Comparison of ENCODE assay signal across 30 mouse cellular contexts in the genomic region with DNA sequence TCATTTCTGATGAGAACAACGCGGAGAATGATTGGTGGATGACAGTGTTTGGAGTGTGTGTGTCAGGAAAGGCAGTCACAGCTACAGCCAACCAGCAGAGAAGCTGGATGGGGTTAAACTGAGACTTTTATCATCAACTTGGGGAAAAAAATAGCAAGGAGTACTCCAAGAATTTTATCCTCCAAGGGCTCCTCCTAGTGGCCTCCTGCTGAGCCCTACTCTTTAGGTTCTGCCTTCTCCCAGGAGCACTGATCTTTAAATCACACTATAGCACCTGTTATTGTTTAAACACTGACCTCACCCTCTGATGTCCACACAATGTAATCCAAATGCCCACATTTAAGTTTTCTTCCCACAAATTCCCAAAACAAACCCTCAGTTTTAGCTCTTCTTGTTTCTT. TPM values are rescaled to one million over a fixed set of nuclear protein-coding genes. Genes with fewer than 3 reads are reported as not detected.
DNase-seq lines count a peak whose midpoint lies in the region; ATAC-seq and TF ChIP-seq lines count a peak whose summit lies in the region.
"Had no signal": no experiment of that assay in that cellular context is flagged by ENCODE, and none has a peak within 500 bp of the region (broad histone marks: within the 10 kb centered on the region; RNA-seq: fewer than 3 reads in every experiment).

No protein-coding gene starts in this region.

- no peak overlapping the region for H3K4me2 ChIP-seq in kidney, postnatal 0 days (ENCODE audit: low read length)
- no peak overlapping the region for H3K4me2 ChIP-seq in midbrain, postnatal 0 days (ENCODE audit: low read depth, low read length, poor library complexity, severe bottlenecking)
- H3K4me2 ChIP-seq: forebrain, embryonic 13.5 days; limb, embryonic 15.5 days had no signal

- H3K9ac ChIP-seq in kidney, postnatal 0 days (ENCODE audit: low read depth, low read length), result no peak overlapping the region
- H3K9ac ChIP-seq in midbrain, postnatal 0 days (replicated peaks; ENCODE audit: low read length, poor library complexity, severe bottlenecking), result no peak overlapping the region
- H3K9ac ChIP-seq: forebrain, embryonic 13.5 days; limb, embryonic 15.5 days had no signal

- H3K27me3 ChIP-seq in kidney, postnatal 0 days (ENCODE audit: insufficient read depth, low read length), result no peaks in the 10 kb centered on the region
- H3K27me3 ChIP-seq in midbrain, postnatal 0 days (ENCODE audit: insufficient read depth, low read length), result no peaks in the 10 kb centered on the region
- H3K27me3 ChIP-seq: forebrain, embryonic 13.5 days; limb, embryonic 15.5 days had no signal

- WGBS in kidney, postnatal 0 days, result 75% methylated on average over 2 of the region's 2 CpGs
- WGBS in midbrain, postnatal 0 days, result 71% methylated on average over 2 of the region's 2 CpGs

- no peaks in the 10 kb centered on the region for H3K9me3 ChIP-seq in kidney, postnatal 0 days (replicated peaks; ENCODE audit: low read length)
- no peaks in the 10 kb centered on the region for H3K9me3 ChIP-seq in midbrain, postnatal 0 days (ENCODE audit: low read length)
- H3K9me3 ChIP-seq: forebrain, embryonic 13.5 days; heart, embryonic 10.5 days; limb, embryonic 15.5 days had no signal

- no peak for ATAC-seq in kidney, postnatal 0 days (replicated peaks; ENCODE audit: low FRiP score, low read depth)
- no peak for ATAC-seq in midbrain, postnatal 0 days (ENCODE audit: low FRiP score)
- ATAC-seq: forebrain, embryonic 13.5 days had no signal

- H3K4me1 ChIP-seq in kidney, postnatal 0 days (replicated peaks; ENCODE audit: insufficient read depth, low read length), result no peaks in the 10 kb centered on the region
- H3K4me1 ChIP-seq in midbrain, postnatal 0 days (ENCODE audit: insufficient read depth, low read length), result no peaks in the 10 kb centered on the region
- H3K4me1 ChIP-seq: forebrain, embryonic 13.5 days; heart, embryonic 10.5 days; hindbrain, embryonic 10.5 days; limb, embryonic 15.5 days; midbrain, embryonic 10.5 days had no signal

- no peak overlapping the region for H3K27ac ChIP-seq in kidney, postnatal 0 days
- no peak overlapping the region for H3K27ac ChIP-seq in midbrain, postnatal 0 days (ENCODE audit: low read depth, low read length)
- H3K27ac ChIP-seq: forebrain, embryonic 13.5 days; heart, embryonic 10.5 days; hindbrain, embryonic 10.5 days; limb, embryonic 15.5 days; midbrain, embryonic 10.5 days had no signal

- no peaks in the 10 kb centered on the region for H3K36me3 ChIP-seq in kidney, postnatal 0 days (ENCODE audit: insufficient read depth, low read length)
- H3K36me3 ChIP-seq in midbrain, postnatal 0 days (ENCODE audit: insufficient read depth, low read length), result no peaks in the 10 kb centered on the region
- H3K36me3 ChIP-seq: heart, embryonic 10.5 days; hindbrain, embryonic 10.5 days; limb, embryonic 15.5 days; midbrain, embryonic 10.5 days had no signal

- TF ChIP-seq CTCF in kidney, postnatal 0 days (IDR thresholded peaks at IDR 0.05; ENCODE audit: low read depth), result peak; percentile 36; the same call in 1 of the 2 replicates
- TF ChIP-seq CTCF in midbrain, postnatal 0 days (IDR thresholded peaks at IDR 0.05), result no peak; the same call in 1 of the 2 replicates

- DNase-seq in embryo, embryonic 10.5 days (ENCODE audit: low spot score), result peak; percentile 10
- DNase-seq in embryo, embryonic 10 days (ENCODE audit: low spot score), result no peak
- DNase-seq in kidney, postnatal 0 days (ENCODE audit: low spot score), result peak; percentile 11
- DNase-seq in kidney, postnatal 14 days, result no peak
- peak; percentile 19 for DNase-seq in right cerebral cortex, adult 18-20 months
- no peak for DNase-seq in right cerebral cortex, postnatal 14 days
- DNase-seq in midbrain, postnatal 0 days (ENCODE audit: low spot score), result no peak
- no peak for DNase-seq in adipocyte (ENCODE audit: low spot score)
- DNase-seq: adrenal gland, postnatal 10 days; cerebellum, adult 11 months; cerebellum, postnatal 14 days; kidney, postnatal 4 days; lung, adult 2 months; lung, postnatal 4 days; retina, postnatal 1 day; thymus, postnatal 36 days had no signal

- H3K4me3 ChIP-seq in kidney, postnatal 0 days (replicated peaks; ENCODE audit: low read depth, low read length), result no peak overlapping the region
- H3K4me3 ChIP-seq in midbrain, postnatal 0 days (ENCODE audit: low read depth, low read length), result no peak overlapping the region
- H3K4me3 ChIP-seq: erythroblast, embryonic 14.5 days; forebrain, embryonic 13.5 days; heart, embryonic 10.5 days; hindbrain, embryonic 10.5 days; limb, embryonic 15.5 days; midbrain, embryonic 10.5 days had no signal

RNA-seq across cellular contexts. Expression of a gene that starts 30.4 kb away (rescaled TPM):
- polyA plus RNA-seq in kidney, postnatal 0 days (2015; fragmentation: Nextera tagmentation; extraction: Ambion mirVana), result 4.4 and 6.2 TPM in 2 replicates
- total RNA-seq in midbrain, postnatal 0 days (2014; rRNA removed), result not detected in 2 replicates
- polyA plus RNA-seq in midbrain, postnatal 0 days (2015; fragmentation: Nextera tagmentation; extraction: Ambion mirVana), result not detected in 2 replicates
- total RNA-seq: CH12.LX; layer of hippocampus, postnatal 14 days; left cerebral cortex, postnatal 25 days; monocyte, adult 5-6 weeks had no signal
- polyA plus RNA-seq: erythroblast, embryonic 14.5 days; forebrain, embryonic 13.5 days; heart, embryonic 10.5 days; heart, postnatal 0 days; hindbrain, embryonic 10.5 days; limb, embryonic 15.5 days; midbrain, embryonic 10.5 days; neural tube, embryonic 11.5 days had no signal

RNA-seq across cellular contexts. Expression of a gene that starts 36.1 kb away (rescaled TPM):
- not detected in 2 replicates for polyA plus RNA-seq in kidney, postnatal 0 days (2015; fragmentation: Nextera tagmentation; extraction: Ambion mirVana)
- total RNA-seq in midbrain, postnatal 0 days (2014; rRNA removed), result not detected in 2 replicates
- not detected in 2 replicates for polyA plus RNA-seq in midbrain, postnatal 0 days (2015; fragmentation: Nextera tagmentation; extraction: Ambion mirVana)
- total RNA-seq: adrenal gland, postnatal 10 days; CH12.LX; layer of hippocampus, postnatal 14 days; left cerebral cortex, postnatal 25 days; monocyte, adult 5-6 weeks had no signal
- polyA plus RNA-seq: erythroblast, embryonic 14.5 days; forebrain, embryonic 13.5 days; gonadal fat pad, adult 2 months; heart, embryonic 10.5 days; heart, postnatal 0 days; hindbrain, embryonic 10.5 days; limb, embryonic 15.5 days; lung, adult 2 months; midbrain, embryonic 10.5 days; neural tube, embryonic 11.5 days; testis, adult 2 months had no signal

RNA-seq across cellular contexts. Expression of a gene that starts 51.4 kb away (rescaled TPM):
- polyA plus RNA-seq in kidney, postnatal 0 days (2015; fragmentation: Nextera tagmentation; extraction: Ambion mirVana), result not detected in 2 replicates
- total RNA-seq in midbrain, postnatal 0 days (2014; rRNA removed), result not detected in 2 replicates
- not detected in 2 replicates for polyA plus RNA-seq in midbrain, postnatal 0 days (2015; fragmentation: Nextera tagmentation; extraction: Ambion mirVana)
- total RNA-seq: adrenal gland, postnatal 10 days; CH12.LX; left cerebral cortex, postnatal 25 days; monocyte, adult 5-6 weeks had no signal
- polyA plus RNA-seq: erythroblast, embryonic 14.5 days; forebrain, embryonic 13.5 days; gonadal fat pad, adult 2 months; heart, embryonic 10.5 days; heart, postnatal 0 days; hindbrain, embryonic 10.5 days; limb, embryonic 15.5 days; lung, adult 2 months; midbrain, embryonic 10.5 days; neural tube, embryonic 11.5 days; testis, adult 2 months had no signal

RNA-seq across cellular contexts. Expression of a gene that starts 54.5 kb away (rescaled TPM):
- not detected in 2 replicates for polyA plus RNA-seq in kidney, postnatal 0 days (2015; fragmentation: Nextera tagmentation; extraction: Ambion mirVana)
- 0.55 TPM in 1 of 2 replicates, not detected in the other for total RNA-seq in midbrain, postnatal 0 days (2014; rRNA removed)
- 0.14 and 0.26 TPM in 2 replicates for polyA plus RNA-seq in midbrain, postnatal 0 days (2015; fragmentation: Nextera tagmentation; extraction: Ambion mirVana)
- total RNA-seq: adrenal gland, postnatal 10 days; CH12.LX; layer of hippocampus, postnatal 14 days; left cerebral cortex, postnatal 25 days; monocyte, adult 5-6 weeks had no signal
- polyA plus RNA-seq: forebrain, embryonic 13.5 days; midbrain, embryonic 10.5 days; neural tube, embryonic 11.5 days had no signal

Comparison
In these comparisons a context has a peak if more than half of its experiments do, and no peak if none do; other contexts are left out.
1. DNase-seq: peak in embryo, embryonic 10.5 days (single experiment), kidney, postnatal 0 days (single experiment) and right cerebral cortex, adult 18-20 months (single experiment); none in embryo, embryonic 10 days (single experiment), kidney, postnatal 14 days (single experiment), right cerebral cortex, postnatal 14 days (single experiment), midbrain, postnatal 0 days (single experiment) and adipocyte (single experiment).